Mouse (Mus musculus) heart, postnatal 0 days (tissue): ENCODE measurements around the gene Rps6ka5. TPM values are rescaled to one million over a fixed set of nuclear protein-coding genes. Genes with fewer than 3 reads are reported as not detected.

Experiments used
- ATAC-seq: fragments of 200-750 bp; cut with Nextera tagmentation; 2 replicates; pipeline ENCODE4 v1.8.0; 2017; ENCODE audit warnings: low read depth, moderate number of reproducible peaks, moderate library complexity; ENCODE audit not compliant: insufficient read depth
- DNase-seq: peaks from one replicate; pipeline ENCODE4 v3.0.0-alpha.2; 2016; ENCODE audit warnings: low spot score
- H3K27ac ChIP-seq: fragments of 300-500 bp; sonication (generic); 2 replicates; pipeline ENCODE4 v1.5.1; 2014; ENCODE audit warnings: low read depth, mild to moderate bottlenecking
- H3K27me3 ChIP-seq: fragments of 300-500 bp; sonication (generic); 2 replicates; pipeline ENCODE4 v1.6.1; 2014; ENCODE audit warnings: low read length, mixed read lengths; ENCODE audit not compliant: control insufficient read depth, insufficient read depth
- H3K36me3 ChIP-seq: fragments of 300-500 bp; sonication (generic); replicated peaks from 2 replicates; pipeline ENCODE4 v1.6.1; 2014; ENCODE audit warnings: low read length, mixed read lengths; ENCODE audit not compliant: control insufficient read depth, insufficient read depth
- H3K4me1 ChIP-seq: fragments of 300-500 bp; sonication (generic); 2 replicates; pipeline ENCODE4 v1.6.1; 2014; ENCODE audit warnings: antibody characterized with exemption; ENCODE audit not compliant: control insufficient read depth, insufficient read depth
- H3K4me2 ChIP-seq: fragments of 300-500 bp; sonication (generic); 2 replicates; pipeline ENCODE4 v1.6.1; 2014; ENCODE audit warnings: low read depth, mild to moderate bottlenecking, low read length, moderate library complexity
- H3K4me3 ChIP-seq: fragments of 300-500 bp; sonication (generic); 2 replicates; pipeline ENCODE4 v1.5.1; 2014; ENCODE audit warnings: low read depth, low read length
- H3K9ac ChIP-seq: fragments of 300-500 bp; sonication (generic); replicated peaks from 2 replicates; pipeline ENCODE4 v1.6.1; 2014; ENCODE audit warnings: low read depth, low read length, mixed read lengths
- H3K9me3 ChIP-seq: fragments of 300-500 bp; sonication (generic); replicated peaks from 2 replicates; pipeline ENCODE4 v1.6.1; 2016; ENCODE audit warnings: low read length; ENCODE audit not compliant: control insufficient read depth
- CTCF ChIP-seq: IDR thresholded peaks from 2 replicates; pipeline ENCODE4 v1.5.1; 2016; ENCODE audit warnings: antibody characterized with exemption, control low read depth, low read depth
- EP300 ChIP-seq: IDR thresholded peaks from 2 replicates; pipeline ENCODE4 v1.6.1; 2016; ENCODE audit warnings: antibody characterized with exemption, low read depth
- WGBS: fragments of 180-500 bp; shearing (Covaris S2); extraction: QIAGEN DNeasy Blood & Tissue Kit; methylation state at CpG from one replicate; pipeline ENCODE4 v1.1.7; 2014; 5-methylcytosine and 5-hydroxymethylcytosine counted together
- polyA plus RNA-seq: library from polyadenylated mRNA; unstranded; fragments of >200 nt; fragmentation: Nextera tagmentation; extraction: Ambion mirVana; gene quantifications from 2 replicates; pipeline ENCODE4 v1.2.1, GENCODE M21; 2015
- total RNA-seq: library from RNA; depleted of rRNA; stranded (reverse); fragments of >200 nt; gene quantifications from 2 replicates; pipeline ENCODE4 v1.2.3, GENCODE M21; 2014; ENCODE audit warnings: low replicate concordance; rRNA removed

Gene Rps6ka5
- total and polyA plus RNA-seq, 2 experiments from 2014 or later: 2.8 to 5.0 TPM

- H3K27ac ChIP-seq: no peak overlapping the region
- H3K4me3 ChIP-seq: no peak overlapping the region
- no peaks in the 10 kb centered on the region for H3K36me3 ChIP-seq
- no peaks in the 10 kb centered on the region for H3K9me3 ChIP-seq
- TF ChIP-seq CTCF (no peak), EP300 (no peak)
- ATAC-seq (no peak), DNase-seq (no peak)
- H3K27me3 ChIP-seq: no peaks in the 10 kb centered on the region
- WGBS: 95% methylated on average over 1 of the region's 1 CpGs
- H3K9ac ChIP-seq: no peak overlapping the region
- no peak overlapping the region for H3K4me2 ChIP-seq
- H3K4me1 ChIP-seq: peaks cover 10% of the 10 kb centered on the region
Measured at GRCm38 (mm10) chr12:100505484-100505883, 221.3 kb downstream of the Rps6ka5 start.

DNA sequence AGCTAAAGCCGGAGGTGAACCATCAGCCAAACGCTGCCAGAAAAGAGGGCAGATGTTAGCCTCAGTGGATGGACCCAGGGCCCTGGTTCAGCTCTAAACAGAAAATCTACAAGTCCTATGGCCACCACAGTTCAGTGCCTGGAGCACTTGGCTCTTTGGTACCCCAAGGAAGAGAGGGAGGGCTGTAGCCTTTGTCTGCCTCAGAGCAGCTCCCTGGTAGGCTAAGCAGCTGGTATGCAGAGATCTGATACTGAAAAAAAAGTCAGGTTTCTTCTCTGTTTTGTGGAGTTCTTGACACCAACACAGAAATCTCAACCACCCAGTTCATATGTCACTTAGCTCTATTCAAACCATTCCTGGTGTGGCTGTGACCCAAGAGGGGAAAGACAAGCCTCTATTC, 222.2 kb downstream of the Rps6ka5 start:
- 89% methylated on average over 2 of the region's 2 CpGs for WGBS
- peaks cover 5% of the 10 kb centered on the region for H3K36me3 ChIP-seq
- DNase-seq (no peak), ATAC-seq (no peak)
- TF ChIP-seq CTCF (no peak), EP300 (no peak)
- H3K4me3 ChIP-seq: no peak overlapping the region
- H3K27me3 ChIP-seq: no peaks in the 10 kb centered on the region
- H3K9ac ChIP-seq: no peak overlapping the region
- no peak overlapping the region for H3K4me2 ChIP-seq
- no peaks in the 10 kb centered on the region for H3K9me3 ChIP-seq
- H3K4me1 ChIP-seq: peaks cover 10% of the 10 kb centered on the region
- no peak overlapping the region for H3K27ac ChIP-seq

DNA sequence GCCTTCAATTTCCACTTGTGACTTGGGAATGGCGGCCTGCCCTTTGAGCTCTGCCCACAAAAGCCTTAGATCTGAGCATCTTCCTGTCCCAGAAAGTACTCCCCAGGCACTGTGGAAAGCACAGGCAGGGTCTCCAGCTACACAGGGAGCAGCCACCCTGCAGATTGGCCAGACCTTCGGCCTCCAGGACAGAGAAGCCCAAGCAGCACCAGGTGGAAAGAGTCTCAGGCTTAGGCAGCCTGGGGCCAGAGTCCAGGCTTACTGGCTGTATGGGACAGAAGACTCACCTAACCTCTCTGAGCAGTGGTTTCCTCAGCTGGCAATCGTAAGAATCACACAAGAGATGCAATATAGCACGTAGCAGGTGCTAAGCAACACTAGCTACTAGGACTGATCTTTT, 223.1 kb downstream of the Rps6ka5 start:
- 76% methylated on average over 4 of the region's 4 CpGs for WGBS
- no peaks in the 10 kb centered on the region for H3K27me3 ChIP-seq

DNA sequence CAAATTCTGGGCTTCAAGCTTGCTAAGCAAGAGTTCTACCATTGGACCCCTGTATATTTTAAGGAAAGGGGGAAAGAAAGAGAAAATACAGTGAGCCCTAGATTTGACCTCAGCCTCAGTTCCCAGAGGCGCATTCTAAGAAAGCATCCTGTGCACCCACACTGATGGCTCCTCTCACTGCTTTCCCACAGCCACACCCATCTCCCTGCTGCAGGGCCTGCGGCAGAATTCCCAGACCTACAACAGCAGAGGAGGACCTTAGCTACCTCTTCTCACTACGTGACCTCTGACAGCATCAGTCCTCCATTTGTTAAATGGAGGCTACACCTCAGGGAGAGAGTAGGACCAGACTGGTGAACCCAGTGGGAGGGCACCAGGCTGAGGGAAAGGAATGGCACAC, 224.2 kb downstream of the Rps6ka5 start:
- Histone ChIP-seq H3K27ac (no peak overlapping the region), H3K9me3 (no peaks in the 10 kb centered on the region), H3K9ac (no peak overlapping the region), H3K36me3 (peaks cover 24% of the 10 kb centered on the region), H3K27me3 (no peaks in the 10 kb centered on the region), H3K4me3 (no peak overlapping the region), H3K4me2 (no peak overlapping the region), H3K4me1 (peaks cover 10% of the 10 kb centered on the region)
- 69% methylated on average over 3 of the region's 3 CpGs for WGBS
- no peak for ATAC-seq
- no peak for DNase-seq
- TF ChIP-seq EP300 (no peak), CTCF (no peak)

More for the DNA sequence above, 223.1 kb downstream of the Rps6ka5 start:
- Histone ChIP-seq H3K9ac (no peak overlapping the region), H3K9me3 (no peaks in the 10 kb centered on the region), H3K4me3 (no peak overlapping the region), H3K4me2 (no peak overlapping the region), H3K36me3 (peaks cover 14% of the 10 kb centered on the region), H3K4me1 (peaks cover 10% of the 10 kb centered on the region), H3K27ac (no peak overlapping the region)
- TF ChIP-seq CTCF (no peak), EP300 (no peak)
- DNase-seq (no peak), ATAC-seq (no peak)

DNA sequence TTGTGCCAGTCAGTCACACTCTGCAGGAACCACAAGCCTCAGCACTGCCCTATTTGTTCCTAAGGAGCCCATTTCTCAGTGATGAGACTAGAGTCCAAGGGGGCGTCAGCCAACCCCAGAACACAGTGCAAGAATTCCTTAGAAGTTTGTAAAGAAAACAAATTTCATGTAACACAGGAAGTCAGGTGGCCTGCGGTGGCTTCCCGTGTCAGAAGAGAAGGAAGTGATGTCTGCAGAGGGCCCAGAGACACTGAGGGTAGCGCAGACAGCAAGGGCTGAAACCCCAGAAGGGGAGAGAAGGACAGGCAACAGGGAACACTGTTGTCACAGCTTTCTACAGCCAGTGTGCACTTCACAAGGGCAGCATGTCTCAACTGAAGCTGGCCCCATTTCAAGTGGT, 225.5 kb downstream of the Rps6ka5 start:
- WGBS: 59% methylated on average over 4 of the region's 4 CpGs
- Histone ChIP-seq H3K9ac (no peak overlapping the region), H3K36me3 (peaks cover 37% of the 10 kb centered on the region), H3K4me2 (no peak overlapping the region), H3K9me3 (no peaks in the 10 kb centered on the region), H3K27ac (no peak overlapping the region), H3K4me1 (peaks cover 10% of the 10 kb centered on the region), H3K27me3 (no peaks in the 10 kb centered on the region), H3K4me3 (no peak overlapping the region)
- TF ChIP-seq CTCF (no peak), EP300 (no peak)
- no peak for DNase-seq
- ATAC-seq: no peak

- WGBS: 90% methylated on average over 13 of the region's 13 CpGs
- H3K36me3 ChIP-seq: peaks cover 53% of the 10 kb centered on the region
- no peaks in the 10 kb centered on the region for H3K27me3 ChIP-seq
- H3K4me1 ChIP-seq: peaks cover 10% of the 10 kb centered on the region
- no peak overlapping the region for H3K4me3 ChIP-seq
- H3K4me2 ChIP-seq: no peak overlapping the region
- no peak overlapping the region for H3K9ac ChIP-seq
- H3K9me3 ChIP-seq: no peaks in the 10 kb centered on the region
- TF ChIP-seq EP300: no peak
- no peak for TF ChIP-seq CTCF
- DNase-seq (no peak), ATAC-seq (no peak)
- no peak overlapping the region for H3K27ac ChIP-seq
Measured at GRCm38 (mm10) chr12:100499469-100499868, 227.3 kb downstream of the Rps6ka5 start.

Other genes starting within 250 kb of the Rps6ka5 start
- 29.4 and 37.8 TPM in 2 replicates for gene Ttc7b, start 206.2 kb downstream of the Rps6ka5 start, total RNA-seq
- 5.9 and 6.7 TPM in 2 replicates for gene Ttc7b, start 206.2 kb downstream of the Rps6ka5 start, polyA plus RNA-seq
- gene Dglucy, start 52.1 kb upstream of the Rps6ka5 start, total RNA-seq: 6.4 and 12.4 TPM in 2 replicates
- 7.9 and 9.2 TPM in 2 replicates for gene Dglucy, start 52.1 kb upstream of the Rps6ka5 start, polyA plus RNA-seq
- gene Gpr68, start 181.2 kb upstream of the Rps6ka5 start, total RNA-seq: 2.5 and 7.4 TPM in 2 replicates
- 1.8 and 2.0 TPM in 2 replicates for gene Gpr68, start 181.2 kb upstream of the Rps6ka5 start, polyA plus RNA-seq